Mouse (Mus musculus) neural tube, embryonic 15.5 days (tissue): ENCODE results near the gene Tmem204. TPM values are rescaled to one million over a fixed set of nuclear protein-coding genes. Genes with fewer than 3 reads are reported as not detected.
"Not testable (repeated sequence)": the region's sequence is repeated elsewhere in the genome, so short reads cannot be mapped to it uniquely, and the experiment has no call there.

ENCODE experiments used
- ATAC-seq: fragments of 200-750 bp; cut with Nextera tagmentation; 2 replicates; pipeline ENCODE4 v1.8.0; 2017; ENCODE audit warnings: mild to moderate bottlenecking, moderate TSS enrichment, moderate library complexity; ENCODE audit not compliant: low FRiP score
- H3K27ac ChIP-seq: fragments of 300-500 bp; sonication (generic); replicated peaks from 2 replicates; pipeline ENCODE4 v1.5.1; 2015; ENCODE audit warnings: mild to moderate bottlenecking, inconsistent platforms
- H3K27me3 ChIP-seq: fragments of 300-500 bp; sonication (generic); replicated peaks from 2 replicates; pipeline ENCODE4 v1.6.1; 2015; ENCODE audit warnings: inconsistent platforms
- H3K36me3 ChIP-seq: fragments of 300-500 bp; sonication (generic); 2 replicates; pipeline ENCODE4 v1.6.1; 2015; ENCODE audit warnings: inconsistent platforms
- H3K4me1 ChIP-seq: fragments of 300-500 bp; sonication (generic); 2 replicates; pipeline ENCODE4 v1.6.1; 2015; ENCODE audit warnings: inconsistent platforms
- H3K4me2 ChIP-seq: fragments of 300-500 bp; sonication (generic); 2 replicates; pipeline ENCODE4 v1.6.1; 2015; ENCODE audit warnings: inconsistent platforms, mild to moderate bottlenecking, moderate library complexity
- H3K4me3 ChIP-seq: fragments of 300-500 bp; sonication (generic); replicated peaks from 2 replicates; pipeline ENCODE4 v1.5.1; 2015; ENCODE audit warnings: mild to moderate bottlenecking, inconsistent platforms
- H3K9ac ChIP-seq: fragments of 300-500 bp; sonication (generic); replicated peaks from 2 replicates; pipeline ENCODE4 v1.6.1; 2015; ENCODE audit warnings: mild to moderate bottlenecking, inconsistent platforms
- H3K9me3 ChIP-seq: fragments of 300-500 bp; sonication (generic); replicated peaks from 2 replicates; pipeline ENCODE4 v1.6.1; 2016; ENCODE audit warnings: inconsistent platforms
- WGBS: fragments of 180-500 bp; shearing (Covaris S2); methylation state at CpG from one replicate; pipeline ENCODE4 v1.1.7; 2015; ENCODE audit warnings: mixed read lengths; 5-methylcytosine and 5-hydroxymethylcytosine counted together
- polyA plus RNA-seq: library from polyadenylated mRNA; unstranded; fragments of >200 nt; fragmentation: Nextera tagmentation; extraction: Ambion mirVana; gene quantifications from 2 replicates; pipeline ENCODE4 v1.2.1, GENCODE M21; 2015

Tmem204 gene
- polyA plus RNA-seq: 11.4 and 13.3 TPM in 2 replicates

DNA sequence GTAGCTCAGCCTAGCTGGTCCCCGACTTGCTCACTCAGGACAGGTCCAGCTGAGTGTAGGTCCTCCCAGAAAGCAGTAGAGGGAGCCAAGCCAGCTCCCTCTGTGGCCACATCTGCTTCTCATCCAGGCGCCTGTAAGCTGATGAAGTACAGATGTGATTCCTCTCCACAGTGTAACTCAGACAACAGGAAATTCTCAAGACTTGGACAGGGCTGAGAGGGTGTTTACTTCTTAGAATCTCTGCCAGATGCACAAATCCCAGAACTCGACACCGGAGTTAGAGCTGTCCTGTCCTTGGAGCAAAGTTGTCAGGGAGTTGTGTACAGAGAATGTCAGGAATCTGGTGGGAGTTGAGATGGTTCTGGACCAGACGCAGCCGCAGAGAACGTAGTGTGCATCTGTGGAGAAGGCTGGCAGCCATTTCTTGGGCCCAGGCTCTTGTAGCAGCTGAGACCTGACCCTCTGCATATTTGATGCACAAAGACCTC is at the start of gene Tmem204:
TSS of gene Tmem204 (minus strand) at position 148 of the 488 bp plus-strand sequence.
- no peak within 1 kb of the TSS for H3K9ac ChIP-seq
- no peaks in the 10 kb centered on the region for H3K27me3 ChIP-seq
- H3K4me1 ChIP-seq: peaks cover 2% of the 10 kb centered on the region
- 67% methylated on average over 7 of the region's 7 CpGs for WGBS
- H3K36me3 ChIP-seq: peaks cover 13% of the 10 kb centered on the region
- no peak for ATAC-seq
- H3K27ac ChIP-seq: peak within 1 kb of the TSS; percentile 61
- no peaks in the 10 kb centered on the region for H3K9me3 ChIP-seq
- H3K4me2 ChIP-seq: no peak within 1 kb of the TSS
- no peak within 1 kb of the TSS for H3K4me3 ChIP-seq

DNA sequence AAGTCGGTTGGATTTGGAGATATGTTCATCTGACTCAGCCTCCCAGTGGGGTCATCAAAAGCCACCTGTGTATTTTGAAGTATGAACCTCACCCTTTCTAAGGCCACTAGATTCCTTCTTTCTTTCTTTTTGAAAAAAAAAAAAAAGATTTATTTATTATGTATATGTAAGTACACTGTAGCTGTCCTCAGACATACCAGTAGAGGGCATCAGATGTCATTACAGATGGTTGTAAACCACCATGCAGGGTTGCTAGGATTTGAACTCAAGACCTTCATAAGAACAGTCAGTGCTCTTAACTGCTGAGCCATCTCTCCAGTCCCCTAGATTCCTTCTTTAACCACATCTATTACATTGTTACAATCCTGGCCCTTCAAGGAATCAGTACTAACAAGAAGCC is 46.7 kb upstream of the Tmem204 start:
- Histone ChIP-seq H3K9me3 (no peaks in the 10 kb centered on the region), H3K36me3 (no peaks in the 10 kb centered on the region), H3K4me3 (no peak overlapping the region), H3K27me3 (no peaks in the 10 kb centered on the region), H3K4me1 (peaks cover 16% of the 10 kb centered on the region), H3K27ac (no peak overlapping the region), H3K9ac (no peak overlapping the region), H3K4me2 (no peak overlapping the region)
- no peak for ATAC-seq
- WGBS: 97% methylated on average over 1 of the region's 1 CpGs

DNA sequence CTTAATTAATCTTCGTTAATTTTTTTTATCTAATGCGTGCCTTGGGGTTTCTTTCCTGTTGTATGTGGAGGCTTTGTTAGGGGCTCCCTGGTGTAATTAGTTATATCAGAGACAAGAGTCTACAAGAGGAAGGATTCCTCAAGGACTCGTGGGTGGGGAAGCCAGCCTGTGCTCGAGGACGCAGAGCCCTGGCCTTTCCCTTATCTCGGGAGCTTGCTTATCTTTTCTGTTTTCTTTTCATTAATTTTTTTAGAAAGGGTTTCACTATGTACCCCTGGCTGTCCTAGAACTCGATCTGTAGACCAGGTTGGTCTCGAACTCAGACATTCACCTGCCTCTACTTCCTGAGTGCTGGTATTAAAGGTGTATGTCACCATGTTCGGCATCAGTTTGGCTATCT is 44.3 kb upstream of the Tmem204 start:
- no peak for ATAC-seq
- Histone ChIP-seq H3K9me3 (no peaks in the 10 kb centered on the region), H3K4me1 (no peaks in the 10 kb centered on the region), H3K27ac (no peak overlapping the region), H3K4me2 (no peak overlapping the region), H3K4me3 (no peak overlapping the region), H3K36me3 (no peaks in the 10 kb centered on the region), H3K27me3 (peaks cover 3% of the 10 kb centered on the region; the same call in 1 of the 2 replicates), H3K9ac (no peak overlapping the region)
- WGBS: 79% methylated on average over 9 of the region's 9 CpGs

DNA sequence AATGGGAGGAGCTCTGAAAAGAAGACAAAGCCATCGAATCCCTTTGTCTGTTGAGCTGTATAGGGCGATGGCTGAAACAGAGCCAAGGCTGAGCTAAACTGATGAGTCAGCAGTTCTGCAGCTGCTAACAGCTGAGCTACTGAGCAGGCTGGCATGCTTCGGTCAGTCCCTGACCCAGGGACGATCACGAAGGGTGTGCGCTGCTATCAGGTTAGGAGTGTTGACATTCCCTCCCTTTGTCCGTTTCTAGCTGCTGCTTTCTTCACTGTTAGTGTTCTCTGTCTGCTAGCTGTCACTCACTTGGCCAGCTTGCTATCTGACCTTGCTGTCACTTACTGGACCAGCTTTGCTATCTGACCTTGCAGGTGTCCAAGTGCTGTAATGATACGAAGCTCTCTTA is 43.7 kb upstream of the Tmem204 start:
- WGBS: 52% methylated on average over 8 of the region's 8 CpGs
- ATAC-seq: no peak
- H3K27ac ChIP-seq: no peak overlapping the region
- no peaks in the 10 kb centered on the region for H3K9me3 ChIP-seq
- H3K4me2 ChIP-seq: no peak overlapping the region
- H3K9ac ChIP-seq: no peak overlapping the region
- H3K36me3 ChIP-seq: no peaks in the 10 kb centered on the region
- no peaks in the 10 kb centered on the region for H3K4me1 ChIP-seq
- H3K4me3 ChIP-seq: no peak overlapping the region
- H3K27me3 ChIP-seq: peaks cover 9% of the 10 kb centered on the region; the same call in 1 of the 2 replicates

DNA sequence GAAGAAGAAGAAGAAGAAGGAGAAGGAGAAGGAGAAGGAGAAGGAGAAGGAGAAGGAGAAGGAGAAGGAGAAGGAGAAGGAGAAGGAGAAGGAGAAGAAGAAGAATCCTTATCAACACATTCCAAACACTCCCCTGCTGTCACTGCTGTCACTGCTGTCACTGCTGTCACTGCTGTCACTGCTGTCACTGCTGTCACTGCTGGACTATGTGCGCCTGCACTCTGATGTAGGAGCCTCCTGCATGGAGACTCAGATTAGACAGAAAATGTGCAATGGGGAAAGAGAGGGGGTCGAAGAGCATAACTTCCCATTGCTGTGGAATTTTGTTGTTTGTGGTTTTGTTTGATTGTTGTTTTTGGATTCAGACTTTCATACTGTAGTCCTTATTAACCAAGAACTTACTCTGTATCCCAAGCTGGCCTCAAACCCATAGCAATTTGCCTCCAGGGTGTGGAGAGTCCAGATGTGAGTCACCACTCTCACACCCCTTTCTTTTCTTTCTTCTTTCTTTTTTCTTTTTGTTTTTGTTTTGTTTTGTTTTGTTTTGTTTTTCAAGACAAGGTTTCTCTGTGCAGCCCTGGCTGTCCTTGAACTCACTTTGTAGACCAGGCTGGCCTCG is 42.2 kb upstream of the Tmem204 start:
- H3K27ac ChIP-seq, H3K4me2 ChIP-seq, H3K9me3 ChIP-seq, H3K9ac ChIP-seq, ATAC-seq, H3K36me3 ChIP-seq, H3K4me1 ChIP-seq, H3K4me3 ChIP-seq: not testable (repeated sequence)
- peaks cover 17% of the 10 kb centered on the region; the same call in 1 of the 2 replicates for H3K27me3 ChIP-seq
- 80% methylated on average over 3 of the region's 3 CpGs for WGBS

DNA sequence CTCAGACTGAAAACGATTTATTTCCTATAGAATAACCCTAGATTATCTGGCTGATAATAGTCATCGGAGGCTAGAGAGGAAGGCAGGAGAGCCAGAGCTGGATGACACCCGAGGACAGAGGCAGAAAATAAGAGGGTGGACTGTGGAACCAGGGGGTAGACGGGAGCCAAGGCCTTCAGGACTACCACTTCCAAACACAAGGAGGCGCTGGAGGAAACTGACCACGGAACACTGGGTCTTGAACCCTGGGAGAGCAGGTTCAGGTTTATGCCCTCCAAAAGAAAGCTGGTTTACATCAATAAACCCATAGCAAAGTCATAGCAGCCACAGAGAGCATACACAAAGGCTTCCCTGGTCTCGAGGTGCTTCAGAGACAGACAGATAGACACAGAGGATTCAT is 40.6 kb upstream of the Tmem204 start:
- WGBS: 26% methylated on average over 7 of the region's 7 CpGs

DNA sequence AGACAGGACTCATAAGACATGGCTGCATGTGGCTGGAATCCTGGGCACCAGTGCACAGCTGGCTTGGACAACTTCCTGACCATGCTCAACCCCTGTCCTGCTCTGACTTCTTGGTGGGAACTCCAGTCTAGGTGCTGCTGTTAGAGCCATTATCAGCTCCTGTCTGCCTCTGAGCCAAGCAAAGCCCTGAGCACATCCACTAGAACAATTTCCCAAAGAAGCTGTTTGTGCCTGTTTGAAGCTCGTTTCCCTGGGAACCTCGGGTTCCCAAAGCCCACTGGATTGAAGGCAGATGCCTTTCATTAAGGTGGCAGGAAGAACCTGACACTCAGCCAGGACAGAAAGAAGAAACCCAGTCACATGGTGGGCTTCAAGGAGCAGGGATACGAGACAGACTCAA is 37.0 kb upstream of the Tmem204 start, which contains the start of gene Ptx4:
TSS of gene Ptx4 (plus strand) at position 355 of the 400 bp plus-strand sequence.
- H3K4me2 ChIP-seq: no peak within 1 kb of the TSS
- no peak for ATAC-seq
- WGBS: 54% methylated on average over 3 of the region's 3 CpGs

More for the DNA sequence above, 40.6 kb upstream of the Tmem204 start:
- ATAC-seq: no peak
- H3K27ac ChIP-seq: no peak overlapping the region
- no peaks in the 10 kb centered on the region for H3K36me3 ChIP-seq
- no peaks in the 10 kb centered on the region for H3K9me3 ChIP-seq
- no peak overlapping the region for H3K4me2 ChIP-seq
- H3K4me3 ChIP-seq: no peak overlapping the region
- no peaks in the 10 kb centered on the region for H3K4me1 ChIP-seq
- H3K9ac ChIP-seq: no peak overlapping the region
- H3K27me3 ChIP-seq: peaks cover 17% of the 10 kb centered on the region; the same call in 1 of the 2 replicates

DNA sequence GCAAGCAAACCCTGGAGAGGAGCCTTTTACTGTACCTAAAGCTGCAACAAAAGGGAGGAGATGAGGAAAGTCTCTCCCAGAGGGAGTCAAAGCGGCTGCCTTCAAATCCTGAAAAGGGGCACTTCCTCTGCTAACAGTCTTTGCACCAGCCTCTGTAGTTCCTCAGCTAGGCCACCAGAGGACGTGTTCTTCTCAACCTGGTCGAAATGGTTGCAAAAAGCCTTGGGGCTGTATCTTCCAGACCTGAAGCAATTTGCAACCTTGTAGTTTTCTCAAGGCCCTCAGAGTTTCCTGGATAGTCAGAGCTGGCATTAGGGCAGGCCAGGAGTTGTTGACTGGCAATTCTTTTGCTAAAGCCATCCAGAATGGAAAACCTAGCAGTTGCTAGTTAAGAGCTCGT is 33.9 kb upstream of the Tmem204 start:
- no peak overlapping the region for H3K4me2 ChIP-seq
- H3K27ac ChIP-seq: no peak overlapping the region
- no peaks in the 10 kb centered on the region for H3K9me3 ChIP-seq
- H3K4me1 ChIP-seq: peaks cover 33% of the 10 kb centered on the region
- H3K4me3 ChIP-seq: no peak overlapping the region
- H3K9ac ChIP-seq: no peak overlapping the region
- H3K36me3 ChIP-seq: peaks cover 13% of the 10 kb centered on the region; the same call in 1 of the 2 replicates
- peaks cover 14% of the 10 kb centered on the region; the same call in 1 of the 2 replicates for H3K27me3 ChIP-seq
- WGBS: 34% methylated on average over 4 of the region's 4 CpGs
- no peak for ATAC-seq

More for the DNA sequence above, 37.0 kb upstream of the Tmem204 start, which contains the start of gene Ptx4:
- Histone ChIP-seq H3K36me3 (no peaks in the 10 kb centered on the region), H3K4me1 (peaks cover 10% of the 10 kb centered on the region), H3K27me3 (peaks cover 21% of the 10 kb centered on the region; the same call in 1 of the 2 replicates), H3K9me3 (no peaks in the 10 kb centered on the region), H3K9ac (no peak within 1 kb of the TSS), H3K27ac (no peak within 1 kb of the TSS), H3K4me3 (no peak within 1 kb of the TSS)

DNA sequence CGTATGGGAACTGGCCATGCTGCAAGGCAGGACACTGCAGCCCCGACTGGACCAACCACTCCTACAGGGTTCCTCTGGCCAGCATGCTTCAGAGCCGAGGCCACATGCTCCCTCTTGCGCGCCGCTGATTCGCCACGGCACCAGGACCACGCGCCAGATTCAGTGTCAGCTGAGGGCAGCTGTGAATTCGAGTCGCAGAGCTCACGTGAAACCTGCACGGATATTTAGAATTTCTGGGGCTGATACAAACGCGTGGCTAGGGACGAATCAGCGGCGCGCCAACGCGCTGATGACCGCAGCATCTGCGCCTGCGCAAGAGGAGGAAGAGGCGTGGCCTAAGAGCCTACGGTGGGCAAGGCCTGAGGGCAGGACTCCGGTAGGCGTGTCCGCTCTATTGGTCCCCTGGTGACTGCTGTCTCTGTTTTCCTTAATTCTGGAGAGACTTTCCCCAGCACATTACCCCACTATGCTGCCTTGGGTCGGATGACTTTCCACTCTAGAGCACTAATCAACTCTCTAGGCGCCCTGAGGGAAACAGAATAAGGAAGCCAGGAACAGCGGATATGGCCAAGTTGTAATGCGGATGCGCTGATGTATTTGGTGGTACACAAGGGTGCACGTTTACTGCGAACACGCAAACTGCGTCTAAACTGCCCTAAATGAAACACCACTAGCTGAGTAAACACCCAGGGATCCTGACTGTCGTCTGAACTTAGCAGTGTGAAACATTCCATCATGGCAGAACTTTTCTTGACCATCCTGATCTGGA is 32.5 kb upstream of the Tmem204 start, which contains the start of gene Telo2:
TSS of gene Telo2 (minus strand) at position 304 of the 769 bp plus-strand sequence.
- 3% methylated on average over 40 of the region's 40 CpGs for WGBS
- H3K9ac ChIP-seq: peak within 1 kb of the TSS; percentile 74
- H3K36me3 ChIP-seq: peaks cover 22% of the 10 kb centered on the region
- H3K27me3 ChIP-seq: peaks cover 4% of the 10 kb centered on the region; the same call in 1 of the 2 replicates
- peak within 1 kb of the TSS; percentile 70 for H3K4me3 ChIP-seq
- no peaks in the 10 kb centered on the region for H3K9me3 ChIP-seq
- peak; percentile 96 for ATAC-seq
- H3K4me1 ChIP-seq: peaks cover 38% of the 10 kb centered on the region
- peak within 1 kb of the TSS; percentile 98 for H3K4me2 ChIP-seq
- H3K27ac ChIP-seq: peak within 1 kb of the TSS; percentile 91

DNA sequence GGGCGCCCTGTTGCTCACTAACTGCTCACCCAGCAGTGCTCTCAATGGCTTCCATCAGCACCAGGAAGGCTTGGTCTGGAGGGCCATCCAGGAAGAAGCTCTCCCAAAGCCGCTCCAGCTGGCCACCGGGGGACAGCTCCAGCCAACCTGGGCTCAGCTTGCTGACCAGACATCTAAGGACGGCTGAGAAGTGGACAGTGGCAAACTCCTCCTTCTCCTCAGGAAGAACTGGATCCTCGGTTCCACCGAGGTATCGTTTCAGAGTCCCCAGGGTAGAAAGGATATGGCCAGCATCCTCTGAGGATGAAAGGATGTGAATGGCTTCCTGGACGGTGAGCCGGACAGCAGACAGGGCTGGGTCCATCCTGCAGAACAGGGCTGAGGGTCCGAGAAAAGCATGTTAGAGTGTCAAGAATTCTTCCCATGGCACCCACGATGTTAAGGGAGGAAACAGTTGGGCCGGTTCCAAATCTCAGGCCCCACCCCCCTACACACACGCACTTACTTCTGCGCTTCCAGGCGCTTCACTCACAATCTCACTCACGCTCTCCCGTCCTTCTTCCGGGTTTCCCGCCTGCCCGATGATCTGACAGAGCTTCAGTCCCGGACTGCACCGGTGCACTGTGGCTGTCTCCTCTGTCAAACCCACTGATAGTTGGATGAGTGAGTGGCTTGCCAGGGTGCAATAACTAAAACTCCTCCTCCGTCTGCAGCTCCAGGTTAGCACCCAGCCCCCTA is 31.7 kb upstream of the Tmem204 start:
- Histone ChIP-seq H3K4me3 (peak overlapping the region; percentile 70), H3K9ac (peak overlapping the region; percentile 74), H3K27me3 (peaks cover 4% of the 10 kb centered on the region; the same call in 1 of the 2 replicates), H3K4me1 (peaks cover 38% of the 10 kb centered on the region), H3K9me3 (no peaks in the 10 kb centered on the region), H3K27ac (peak overlapping the region; percentile 91), H3K36me3 (peaks cover 29% of the 10 kb centered on the region), H3K4me2 (peak overlapping the region; percentile 98)
- no peak; the same call in none of the 2 replicates for ATAC-seq
- 12% methylated on average over 23 of the region's 23 CpGs for WGBS

DNA sequence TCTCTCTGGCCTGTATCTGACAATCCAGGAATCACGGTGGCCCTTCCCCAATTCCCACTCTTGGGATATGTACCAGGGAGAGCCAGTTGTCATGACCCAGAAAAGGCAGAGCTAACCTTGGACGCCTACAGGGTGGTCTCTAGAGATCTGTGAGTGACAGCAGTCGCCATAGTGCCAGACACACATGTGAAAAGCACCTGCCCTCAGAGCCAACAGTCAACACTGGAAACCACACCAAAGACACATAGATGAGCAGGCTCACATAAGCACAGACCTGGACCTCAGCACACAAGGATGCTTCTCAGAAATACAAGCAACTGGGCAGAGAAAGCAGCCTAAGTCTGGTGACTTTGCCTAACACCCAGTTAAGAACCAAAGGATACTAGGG is 29.0 kb upstream of the Tmem204 start:
- Histone ChIP-seq H3K4me1 (peaks cover 38% of the 10 kb centered on the region), H3K36me3 (peaks cover 52% of the 10 kb centered on the region), H3K27me3 (no peaks in the 10 kb centered on the region), H3K4me3 (no peak overlapping the region), H3K9me3 (no peaks in the 10 kb centered on the region), H3K27ac (no peak overlapping the region), H3K4me2 (no peak overlapping the region), H3K9ac (no peak overlapping the region)
- WGBS: 80% methylated on average over 3 of the region's 3 CpGs
- no peak for ATAC-seq
